Mouse (Mus musculus): ENCODE results near the gene Olfr1339. TPM values are rescaled to one million over a fixed set of nuclear protein-coding genes. Genes with fewer than 3 reads are reported as not detected.

The Olfr1339 gene
- total RNA-seq (2015) (not detected in 2 replicates), total RNA-seq (2017) (not detected in 2 replicates)

DNA sequence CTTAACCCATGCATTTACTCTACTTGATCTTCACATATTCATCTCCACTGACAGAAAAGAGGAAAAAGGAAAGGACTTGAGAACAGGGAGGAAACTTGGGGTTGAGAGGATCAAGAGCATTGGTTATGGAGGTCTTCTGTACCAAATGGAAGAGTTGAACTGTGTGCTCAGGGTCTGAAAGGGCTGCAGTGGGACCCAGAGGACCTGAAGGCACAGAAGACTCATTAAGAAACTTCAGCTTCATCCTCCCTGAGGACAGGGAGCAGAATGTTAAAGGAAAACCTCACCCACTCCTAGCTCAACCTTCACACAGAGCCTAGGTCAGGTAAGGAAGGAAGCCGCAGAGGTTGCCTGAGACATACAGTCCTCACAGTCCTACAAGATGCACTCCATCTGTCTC is at the start of gene Olfr1339:
Olfr1339 (plus strand) TSS at position 301 of the 400 bp plus-strand sequence.
- no peak for ATAC-seq (replicated peaks; ENCODE audit: poor library complexity)

DNA sequence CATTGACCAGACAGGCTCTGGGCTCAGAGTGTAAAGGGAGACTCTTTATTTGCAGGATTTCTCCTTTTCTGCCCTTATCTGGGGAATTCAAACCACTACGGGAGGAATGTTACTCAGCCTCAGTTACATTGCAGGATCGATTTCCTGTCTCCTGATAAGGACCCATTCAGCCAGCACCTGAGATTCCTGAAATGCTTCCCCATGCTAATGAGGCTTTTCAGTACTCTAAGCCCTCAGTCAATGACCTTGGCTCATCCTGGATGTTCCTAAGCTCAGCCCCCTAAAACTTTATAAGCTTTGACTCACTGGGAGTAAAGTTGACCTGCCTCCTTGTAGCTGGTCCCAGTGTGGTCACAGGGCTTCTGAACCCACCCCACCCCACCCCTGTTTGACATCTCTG is 44.9 kb upstream of the Olfr1339 start:
- no peak for ATAC-seq (replicated peaks; ENCODE audit: poor library complexity)

- ATAC-seq (replicated peaks; ENCODE audit: poor library complexity): no peak
These were observed 39.5 kb upstream of the Olfr1339 start, which contains the start of gene Olfr1342 for GRCm38 (mm10) chr4:118692412-118692973. Gene Olfr1342, minus strand, starts transcription at chr4:118692756.

GRCm38 (mm10) chr4:118693812-118694211 is 38.2 kb upstream of the Olfr1339 start:
- no peak for ATAC-seq (replicated peaks; ENCODE audit: poor library complexity)

DNA sequence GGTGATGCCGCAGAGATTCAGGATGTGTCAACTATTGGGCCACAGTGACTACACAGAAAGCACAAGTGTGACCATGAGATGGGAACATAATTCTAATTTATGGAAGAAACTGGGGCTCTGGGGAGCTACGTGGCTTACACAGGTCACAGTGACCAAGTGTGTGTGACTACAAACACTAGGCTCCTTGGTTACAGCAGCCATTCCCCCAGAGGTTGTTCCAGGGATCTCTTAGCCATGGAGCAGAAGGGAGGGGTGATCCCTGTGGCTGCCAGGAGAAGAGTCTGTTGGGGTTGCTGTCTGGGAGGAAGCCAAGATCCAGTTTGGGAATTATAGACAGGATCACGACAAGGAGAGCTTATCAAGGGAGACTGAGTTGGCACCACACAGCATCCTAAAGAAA is 28.8 kb upstream of the Olfr1339 start, which contains the start of gene Olfr1341:
Olfr1341 (plus strand) TSS at position 301 of the 400 bp plus-strand sequence.
- no peak for ATAC-seq (replicated peaks; ENCODE audit: poor library complexity)

GRCm38 (mm10) chr4:118708086-118708485 is 23.9 kb upstream of the Olfr1339 start:
- ATAC-seq (replicated peaks; ENCODE audit: poor library complexity): no peak

DNA sequence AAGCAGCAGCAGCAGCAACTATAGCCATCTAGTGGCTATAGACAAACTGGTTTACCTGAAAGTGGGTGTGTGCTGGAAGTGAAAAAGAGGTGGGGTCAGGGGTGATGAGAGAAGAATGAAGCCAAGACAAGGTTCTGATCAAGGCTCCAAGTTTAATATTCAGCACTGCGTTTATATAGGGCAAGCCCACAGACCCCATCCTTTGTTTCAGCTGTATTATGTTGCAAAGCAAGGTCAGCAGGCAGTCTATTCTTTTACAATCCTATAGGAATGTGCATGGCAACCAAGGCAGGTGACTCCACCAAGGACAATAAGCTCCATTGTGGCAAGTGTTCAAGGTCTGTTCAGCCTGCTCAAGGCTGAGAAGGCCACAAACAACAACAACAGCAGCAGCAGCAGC is 20.3 kb upstream of the Olfr1339 start:
- ATAC-seq (replicated peaks; ENCODE audit: poor library complexity): no peak

GRCm38 (mm10) chr4:118719838-118720237 is 12.1 kb upstream of the Olfr1339 start, which contains the start of gene Olfr1340:
Gene Olfr1340, plus strand, starts transcription at chr4:118720138.
- no peak for ATAC-seq (replicated peaks; ENCODE audit: poor library complexity)

GRCm38 (mm10) chr4:118721742-118722483 is 10.1 kb upstream of the Olfr1339 start:
- ATAC-seq (replicated peaks; ENCODE audit: poor library complexity): no peak

- ATAC-seq (replicated peaks; ENCODE audit: poor library complexity): no peak
These were observed 7.6 kb downstream of the Olfr1339 start for GRCm38 (mm10) chr4:118739574-118739973.

- ATAC-seq (replicated peaks; ENCODE audit: poor library complexity): no peak
These were observed 9.2 kb downstream of the Olfr1339 start for GRCm38 (mm10) chr4:118740988-118741698.

- no peak for ATAC-seq (replicated peaks; ENCODE audit: poor library complexity)
These were observed 9.9 kb downstream of the Olfr1339 start for GRCm38 (mm10) chr4:118741881-118742280.

DNA sequence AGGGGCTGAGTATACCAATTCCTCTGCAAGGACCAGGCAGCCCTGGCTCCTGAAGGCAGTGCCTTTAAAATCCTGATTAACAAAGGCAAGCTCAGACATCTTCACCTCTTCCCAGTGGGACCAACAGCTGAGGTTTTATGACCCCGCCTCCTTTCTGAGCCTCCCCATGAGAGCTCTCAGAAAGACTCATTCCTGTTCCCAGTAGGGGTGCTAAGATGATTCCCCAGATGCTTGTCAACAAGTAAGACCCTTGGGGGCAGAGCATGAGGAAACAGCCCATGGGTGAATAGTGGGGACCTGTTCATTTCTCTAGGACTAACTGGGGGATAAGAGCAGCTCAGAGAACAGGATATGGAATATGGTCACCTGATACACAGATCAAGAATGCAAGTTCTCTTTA is 26.7 kb downstream of the Olfr1339 start, which contains the start of gene Olfr1338:
Olfr1338 (minus strand) TSS at position 101 of the 400 bp plus-strand sequence.
- ATAC-seq (replicated peaks; ENCODE audit: poor library complexity): no peak

DNA sequence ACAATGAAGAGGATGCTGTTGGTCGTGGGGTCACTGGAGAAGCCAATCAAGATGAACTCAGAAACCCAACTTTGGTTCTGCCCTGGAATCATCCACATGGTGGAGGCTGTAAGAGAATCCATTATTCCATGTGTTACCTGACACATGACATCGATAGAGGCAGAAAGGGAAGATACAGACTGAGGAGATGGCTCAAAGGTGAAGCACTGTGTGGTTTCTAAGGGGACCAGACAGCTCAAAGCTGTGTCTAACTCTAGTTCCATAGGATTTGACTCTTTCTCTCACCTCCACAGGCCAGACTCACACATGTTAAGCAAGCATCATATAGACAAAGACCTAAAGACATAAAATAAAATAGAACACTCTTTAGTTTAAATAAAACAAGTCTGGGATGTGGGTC is 50.5 kb downstream of the Olfr1339 start, which contains the start of gene Olfr1337:
Olfr1337 (minus strand) TSS at position 101 of the 400 bp plus-strand sequence.
- no peak for ATAC-seq (replicated peaks; ENCODE audit: poor library complexity)

Other genes with a start within 250 kb of the Olfr1339 start
- gene Tie1, start 242.1 kb upstream of the Olfr1339 start, total RNA-seq (2015): 4.3 and 4.4 TPM in 2 replicates
- gene Tie1, start 242.1 kb upstream of the Olfr1339 start, total RNA-seq (2017): 3.5 and 4.3 TPM in 2 replicates
- gene 2610528J11Rik, start 205.2 kb upstream of the Olfr1339 start, total RNA-seq (2015): not detected in 2 replicates
- gene 2610528J11Rik, start 205.2 kb upstream of the Olfr1339 start, total RNA-seq (2017): not detected in 2 replicates
- 0.25 and 0.71 TPM in 2 replicates for gene Tmem125, start 188.1 kb upstream of the Olfr1339 start, total RNA-seq (2015)
- gene Tmem125, start 188.1 kb upstream of the Olfr1339 start, total RNA-seq (2017): 0.41 TPM in 1 of 2 replicates, not detected in the other
- 1.2 and 1.5 TPM in 2 replicates for gene Cfap57, start 111.4 kb upstream of the Olfr1339 start, total RNA-seq (2015)
- 3.5 and 4.3 TPM in 2 replicates for gene Cfap57, start 111.4 kb upstream of the Olfr1339 start, total RNA-seq (2017)
- 144 and 146 TPM in 2 replicates for gene Ebna1bp2, start 111.4 kb upstream of the Olfr1339 start, total RNA-seq (2015)
- gene Ebna1bp2, start 111.4 kb upstream of the Olfr1339 start, total RNA-seq (2017): 133 and 168 TPM in 2 replicates
- gene Olfr62, start 73.2 kb upstream of the Olfr1339 start, total RNA-seq (2015): not detected in 2 replicates
- gene Olfr62, start 73.2 kb upstream of the Olfr1339 start, total RNA-seq (2017): not detected in 2 replicates
- not detected in 2 replicates for gene Olfr1342, start 39.4 kb upstream of the Olfr1339 start, total RNA-seq (2015)
- not detected in 2 replicates for gene Olfr1342, start 39.4 kb upstream of the Olfr1339 start, total RNA-seq (2017)
- not detected in 2 replicates for gene Olfr1341, start 28.7 kb upstream of the Olfr1339 start, total RNA-seq (2015)
- not detected in 2 replicates for gene Olfr1341, start 28.7 kb upstream of the Olfr1339 start, total RNA-seq (2017)
- gene Olfr1340, start 12.0 kb upstream of the Olfr1339 start, total RNA-seq (2015): not detected in 2 replicates
- gene Olfr1340, start 12.0 kb upstream of the Olfr1339 start, total RNA-seq (2017): not detected in 2 replicates
- not detected in 2 replicates for gene Olfr1338, start 26.6 kb downstream of the Olfr1339 start, total RNA-seq (2015)
- not detected in 2 replicates for gene Olfr1338, start 26.6 kb downstream of the Olfr1339 start, total RNA-seq (2017)
- not detected in 2 replicates for gene Olfr1337, start 50.4 kb downstream of the Olfr1339 start, total RNA-seq (2015)
- not detected in 2 replicates for gene Olfr1337, start 50.4 kb downstream of the Olfr1339 start, total RNA-seq (2017)
- not detected in 2 replicates for gene Olfr1335, start 77.8 kb downstream of the Olfr1339 start, total RNA-seq (2015)
- not detected in 2 replicates for gene Olfr1335, start 77.8 kb downstream of the Olfr1339 start, total RNA-seq (2017)
- gene Olfr1333, start 104.1 kb downstream of the Olfr1339 start, total RNA-seq (2015): not detected in 2 replicates
- not detected in 2 replicates for gene Olfr1333, start 104.1 kb downstream of the Olfr1339 start, total RNA-seq (2017)
- gene Olfr1331, start 132.5 kb downstream of the Olfr1339 start, total RNA-seq (2015): not detected in 2 replicates
- not detected in 2 replicates for gene Olfr1331, start 132.5 kb downstream of the Olfr1339 start, total RNA-seq (2017)
- not detected in 2 replicates for gene Olfr1330, start 156.4 kb downstream of the Olfr1339 start, total RNA-seq (2015)
- not detected in 2 replicates for gene Olfr1330, start 156.4 kb downstream of the Olfr1339 start, total RNA-seq (2017)
- not detected in 2 replicates for gene Olfr1329, start 185.3 kb downstream of the Olfr1339 start, total RNA-seq (2015)
- not detected in 2 replicates for gene Olfr1329, start 185.3 kb downstream of the Olfr1339 start, total RNA-seq (2017)
- 0.02 TPM in 1 of 2 replicates, not detected in the other for gene Olfr1328, start 206.4 kb downstream of the Olfr1339 start, total RNA-seq (2015)
- gene Olfr1328, start 206.4 kb downstream of the Olfr1339 start, total RNA-seq (2017): not detected in 2 replicates
- gene Lao1, start 229.4 kb downstream of the Olfr1339 start, total RNA-seq (2015): not detected in 2 replicates
- not detected in 2 replicates for gene Lao1, start 229.4 kb downstream of the Olfr1339 start, total RNA-seq (2017)